Mouse (Mus musculus): ENCODE measurements around the gene Pygl. TPM values are rescaled to one million over a fixed set of nuclear protein-coding genes. Genes with fewer than 3 reads are reported as not detected.

The Pygl gene
- total and polyA plus RNA-seq, 3 experiments, result 13.9 to 26.9 TPM; not detected in 1

- Histone ChIP-seq H3K36me3 (ENCODE audit: control insufficient read depth in 1 of 2, insufficient read depth in 2 of 2, low read length in 2 of 2) (peaks cover 0 to 2% of the 10 kb centered on the region in 2 experiments; a peak in 2 of 4 replicates), H3K9ac (ENCODE audit: control insufficient read depth, low read depth, low read length, poor library complexity, severe bottlenecking) (no peak overlapping the region), H3K27me3 (ENCODE audit: control insufficient read depth in 1 of 2, insufficient read depth in 2 of 2, low read length in 2 of 2) (peaks cover 0 to 1% of the 10 kb centered on the region in 2 experiments; a peak in 2 of 4 replicates), H3K4me3 (ENCODE audit: control insufficient read depth in 1 of 2, insufficient read depth in 1 of 2, low read depth in 2 of 2, low read length in 2 of 2) (no peak overlapping the region), H3K9me3 (replicated peaks; ENCODE audit: insufficient read depth, low read length) (no peaks in the 10 kb centered on the region), H3K27ac (ENCODE audit: control insufficient read depth, low read depth, low read length) (no peak overlapping the region), H3K79me2 (ENCODE audit: control insufficient read depth, insufficient read depth, low read length, poor library complexity) (no peaks in the 10 kb centered on the region), H3K4me1 (ENCODE audit: control insufficient read depth in 1 of 2, insufficient read depth in 2 of 2, low read length in 2 of 2) (peaks cover 0 to 5% of the 10 kb centered on the region in 2 experiments; a peak in 2 of 4 replicates)
- TF ChIP-seq MAFK (IDR thresholded peaks at IDR 0.05; ENCODE audit: borderline replicate concordance, low read depth, low read length) (no peak), UBTF (IDR thresholded peaks at IDR 0.05; ENCODE audit: borderline replicate concordance, insufficient read depth, low read depth, low read length) (no peak), POLR2AphosphoS5 (IDR thresholded peaks at IDR 0.05; ENCODE audit: borderline replicate concordance, low read depth, low read length) (no peak), KAT2A (conservative IDR thresholded peaks at IDR 0.05; ENCODE audit: low read depth, low read length) (no peak), ZMIZ1 (IDR thresholded peaks at IDR 0.05; ENCODE audit: low read depth, low read length) (no peak), POLR2A (IDR thresholded peaks at IDR 0.05; ENCODE audit: control insufficient read depth in 1 of 2, insufficient read depth in 1 of 2, low read depth in 1 of 2, low read length in 2 of 2, poor library complexity in 1 of 2) (no peak), GABPA (IDR thresholded peaks at IDR 0.05; ENCODE audit: low read depth, low read length) (no peak), HCFC1 (IDR thresholded peaks at IDR 0.05; ENCODE audit: low read depth, low read length) (no peak), USF2 (IDR thresholded peaks at IDR 0.05; ENCODE audit: borderline replicate concordance in 1 of 2, insufficient read depth in 1 of 2, low read depth in 1 of 2, low read length in 2 of 2) (no peak), MAZ (IDR thresholded peaks at IDR 0.05; ENCODE audit: low read depth, low read length) (no peak), MEF2A (IDR thresholded peaks at IDR 0.05; ENCODE audit: extremely low read depth, insufficient replicate concordance, low read depth, low read length, poor library complexity, severe bottlenecking) (no peak), MYC (IDR thresholded peaks at IDR 0.05; ENCODE audit: low read depth, low read length) (no peak), TBP (IDR thresholded peaks at IDR 0.05; ENCODE audit: low read depth, low read length) (no peak), USF1 (IDR thresholded peaks at IDR 0.05; ENCODE audit: low read depth, low read length) (no peak)
- DNase-seq (ENCODE audit: low read depth, low spot score), result no peak
Measured at GRCm38 (mm10) chr12:70161057-70161456, 70.2 kb downstream of the Pygl start.

- Histone ChIP-seq H3K79me2 (ENCODE audit: control insufficient read depth, insufficient read depth, low read length, poor library complexity) (no peaks in the 10 kb centered on the region), H3K27me3 (ENCODE audit: control insufficient read depth in 1 of 2, insufficient read depth in 2 of 2, low read length in 2 of 2) (no peaks in the 10 kb centered on the region; a peak in 1 of 4 replicates), H3K4me3 (ENCODE audit: control insufficient read depth in 1 of 2, insufficient read depth in 1 of 2, low read depth in 2 of 2, low read length in 2 of 2) (no peak overlapping the region), H3K27ac (ENCODE audit: control insufficient read depth, low read depth, low read length) (no peak overlapping the region), H3K9ac (ENCODE audit: control insufficient read depth, low read depth, low read length, poor library complexity, severe bottlenecking) (no peak overlapping the region), H3K4me1 (ENCODE audit: control insufficient read depth in 1 of 2, insufficient read depth in 2 of 2, low read length in 2 of 2) (peaks cover 0 to 13% of the 10 kb centered on the region in 2 experiments; a peak in 2 of 4 replicates), H3K9me3 (replicated peaks; ENCODE audit: insufficient read depth, low read length) (no peaks in the 10 kb centered on the region), H3K36me3 (ENCODE audit: control insufficient read depth in 1 of 2, insufficient read depth in 2 of 2, low read length in 2 of 2) (peaks cover 0 to 2% of the 10 kb centered on the region in 2 experiments; a peak in 2 of 4 replicates)
- TF ChIP-seq ZKSCAN1 (IDR thresholded peaks at IDR 0.05; ENCODE audit: low read depth, low read length), result no peak
- TF ChIP-seq EP300 (IDR thresholded peaks at IDR 0.05; ENCODE audit: low read depth in 1 of 2, low read length in 2 of 2), result no peak
- TF ChIP-seq GABPA (IDR thresholded peaks at IDR 0.05; ENCODE audit: low read depth, low read length), result no peak
- TF ChIP-seq SIN3A (IDR thresholded peaks at IDR 0.05; ENCODE audit: low read length), result no peak
- no peak for TF ChIP-seq USF2 (IDR thresholded peaks at IDR 0.05; ENCODE audit: borderline replicate concordance in 1 of 2, insufficient read depth in 1 of 2, low read depth in 1 of 2, low read length in 2 of 2)
- DNase-seq (ENCODE audit: low read depth, low spot score), result no peak
Measured at GRCm38 (mm10) chr12:70157292-70158066, 73.8 kb downstream of the Pygl start.

All from MEL (cell line).